Mouse (Mus musculus) brain, embryonic 14.5 days (tissue): ENCODE measurements at regions not wholly inside any gene's neighbourhood (a gene's known extent, or its start where the extent isn't known, plus 50 kb on each side); places are given as distances from the start of the nearest gene placed in this dataset.

Experiments
- CTCF ChIP-seq: fragments of 200-500 bp; IDR thresholded peaks from 2 replicates; pipeline ENCODE4 v1.5.1; 2012; ENCODE audit warnings: inconsistent platforms, mild to moderate bottlenecking, moderate library complexity, borderline replicate concordance; ENCODE audit not compliant: insufficient read depth, insufficient read length; ENCODE audit errors: extremely low read depth
- POLR2A ChIP-seq: fragments of 200-500 bp; IDR thresholded peaks from 2 replicates; pipeline ENCODE4 v1.6.1; 2012; ENCODE audit warnings: mild to moderate bottlenecking, inconsistent platforms, borderline replicate concordance; ENCODE audit not compliant: poor library complexity, insufficient read depth, insufficient read length, severe bottlenecking; ENCODE audit errors: extremely low read depth

GRCm38 (mm10) chr2:146594212-146594611 is 82.1 kb upstream of the Ralgapa2 start:
- no peak for TF ChIP-seq POLR2A
- TF ChIP-seq CTCF: no peak
